Mouse (Mus musculus): Measurements from ENCODE around the gene Nudt16l1. TPM values are rescaled to one million over a fixed set of nuclear protein-coding genes. Genes with fewer than 3 reads are reported as not detected.
A peak's percentile ranks its signal among the peaks of the same experiment; 100 is the strongest.

Nudt16l1 gene
- polyA plus RNA-seq, 1 experiment from 2014 or later: 161 TPM

DNA sequence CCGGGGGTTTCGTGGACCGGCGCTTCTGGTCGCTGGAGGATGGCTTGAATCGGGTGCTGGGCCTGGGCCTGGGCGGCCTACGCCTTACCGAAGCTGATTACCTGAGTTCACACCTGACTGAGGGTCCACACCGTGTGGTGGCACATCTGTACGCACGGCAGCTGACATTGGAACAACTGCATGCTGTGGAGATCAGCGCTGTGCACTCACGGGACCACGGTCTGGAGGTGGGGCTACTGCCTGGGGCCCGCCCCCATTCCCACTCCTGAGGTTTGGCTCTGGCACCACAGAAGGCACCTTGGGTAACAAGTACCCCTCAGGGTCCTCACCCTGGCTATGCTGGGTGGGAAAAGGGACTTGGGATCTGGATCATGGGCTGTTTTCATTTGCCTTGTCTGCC, 851 bp downstream of the Nudt16l1 start:
- Histone ChIP-seq H3K27me3 (ENCODE audit: control insufficient read depth, insufficient read depth, low read length) (no peaks in the 10 kb centered on the region), H3K9ac (replicated peaks; ENCODE audit: low read depth, low read length) (peak overlapping the region; percentile 60), H3K36me3 (ENCODE audit: control insufficient read depth, insufficient read depth, low read length) (peaks cover 62% of the 10 kb centered on the region), H3K4me3 (ENCODE audit: low read depth, low read length) (peak overlapping the region; percentile 67), H3K27ac (ENCODE audit: low read length) (peak overlapping the region; percentile 75; the same call in 1 of the 2 replicates), H3K9me3 (ENCODE audit: control insufficient read depth, low read depth, low read length) (no peaks in the 10 kb centered on the region), H3K4me1 (ENCODE audit: control insufficient read depth, insufficient read depth, low read length) (peaks cover 8% of the 10 kb centered on the region; the same call in 1 of the 2 replicates), H3K4me2 (replicated peaks; ENCODE audit: low read depth, low read length) (peak overlapping the region; percentile 82)
- ATAC-seq (ENCODE audit: insufficient number of reproducible peaks, insufficient read depth, low FRiP score, low read depth): peak; percentile 53; the same call in 1 of the 2 replicates
- under 1% methylated on average over 16 of the region's 16 CpGs for WGBS

GRCm38 (mm10) chr16:4940311-4940850, 1.8 kb downstream of the Nudt16l1 start:
- H3K9me3 ChIP-seq (ENCODE audit: control insufficient read depth, low read depth, low read length): no peaks in the 10 kb centered on the region
- peaks cover 57% of the 10 kb centered on the region for H3K36me3 ChIP-seq (ENCODE audit: control insufficient read depth, insufficient read depth, low read length)
- 81% methylated on average over 10 of the region's 10 CpGs for WGBS
- H3K4me1 ChIP-seq (ENCODE audit: control insufficient read depth, insufficient read depth, low read length): peaks cover 8% of the 10 kb centered on the region; the same call in 1 of the 2 replicates
- H3K4me3 ChIP-seq (ENCODE audit: low read depth, low read length): 0 out of 2 replicates have a peak overlapping the region, but pooled peaks have one; percentile 67
- H3K9ac ChIP-seq (replicated peaks; ENCODE audit: low read depth, low read length): no peak overlapping the region
- no peak for ATAC-seq (ENCODE audit: insufficient number of reproducible peaks, insufficient read depth, low FRiP score, low read depth)
- H3K4me2 ChIP-seq (replicated peaks; ENCODE audit: low read depth, low read length): no peak overlapping the region
- no peaks in the 10 kb centered on the region for H3K27me3 ChIP-seq (ENCODE audit: control insufficient read depth, insufficient read depth, low read length)
- H3K27ac ChIP-seq (ENCODE audit: low read length): no peak overlapping the region

DNA sequence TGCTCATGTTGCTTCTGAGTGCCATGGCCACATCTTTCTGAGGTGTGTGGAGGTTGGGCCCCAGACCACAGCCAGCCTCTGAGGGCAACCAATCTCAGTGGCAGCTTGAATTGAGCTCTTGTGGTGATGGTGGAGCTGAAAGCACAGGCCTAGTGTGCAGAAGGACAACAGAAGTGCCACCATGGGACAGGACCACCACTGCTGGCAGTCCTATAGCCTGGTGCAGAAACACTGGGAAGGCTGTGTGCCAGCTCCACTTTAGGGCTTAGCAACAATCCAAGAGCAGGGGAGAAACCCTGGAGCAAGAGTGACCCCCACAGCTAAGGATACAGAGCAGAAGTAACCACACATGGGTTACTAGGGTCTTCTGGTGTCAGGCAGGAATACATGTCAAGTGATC, 2.5 kb downstream of the Nudt16l1 start:
- Histone ChIP-seq H3K9ac (replicated peaks; ENCODE audit: low read depth, low read length) (no peak overlapping the region), H3K9me3 (ENCODE audit: control insufficient read depth, low read depth, low read length) (no peaks in the 10 kb centered on the region), H3K36me3 (ENCODE audit: control insufficient read depth, insufficient read depth, low read length) (peaks cover 55% of the 10 kb centered on the region), H3K27ac (ENCODE audit: low read length) (no peak overlapping the region), H3K27me3 (ENCODE audit: control insufficient read depth, insufficient read depth, low read length) (no peaks in the 10 kb centered on the region), H3K4me3 (ENCODE audit: low read depth, low read length) (no peak overlapping the region), H3K4me1 (ENCODE audit: control insufficient read depth, insufficient read depth, low read length) (peaks cover 8% of the 10 kb centered on the region; the same call in 1 of the 2 replicates), H3K4me2 (replicated peaks; ENCODE audit: low read depth, low read length) (no peak overlapping the region)
- no peak for ATAC-seq (ENCODE audit: insufficient number of reproducible peaks, insufficient read depth, low FRiP score, low read depth)

DNA sequence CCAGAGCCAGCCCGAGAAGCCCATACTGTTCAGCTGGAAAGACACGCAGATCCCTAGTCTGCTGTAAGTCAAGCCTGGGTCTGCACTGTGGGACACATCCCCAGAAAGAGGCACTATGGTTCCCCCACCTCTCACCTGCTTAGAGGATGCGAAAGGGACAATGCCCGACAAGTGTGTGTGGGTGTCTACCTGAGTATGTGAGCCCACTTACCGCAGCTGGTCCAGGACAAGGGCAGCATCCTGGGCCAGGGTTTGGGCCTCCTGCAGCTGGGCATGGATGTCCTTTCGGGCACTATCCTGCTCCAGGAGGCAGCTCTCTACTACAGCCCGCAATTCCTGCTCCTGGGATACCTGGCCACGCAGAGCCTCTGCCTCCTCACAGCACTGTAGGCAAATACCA, 4.3 kb downstream of the Nudt16l1 start:
- Histone ChIP-seq H3K9me3 (ENCODE audit: control insufficient read depth, low read depth, low read length) (no peaks in the 10 kb centered on the region), H3K4me2 (replicated peaks; ENCODE audit: low read depth, low read length) (no peak overlapping the region), H3K4me3 (ENCODE audit: low read depth, low read length) (no peak overlapping the region), H3K36me3 (ENCODE audit: control insufficient read depth, insufficient read depth, low read length) (peaks cover 60% of the 10 kb centered on the region), H3K4me1 (ENCODE audit: control insufficient read depth, insufficient read depth, low read length) (peaks cover 8% of the 10 kb centered on the region; the same call in 1 of the 2 replicates), H3K9ac (replicated peaks; ENCODE audit: low read depth, low read length) (no peak overlapping the region), H3K27me3 (ENCODE audit: control insufficient read depth, insufficient read depth, low read length) (no peaks in the 10 kb centered on the region), H3K27ac (ENCODE audit: low read length) (no peak overlapping the region)
- 94% methylated on average over 8 of the region's 8 CpGs for WGBS
- ATAC-seq (ENCODE audit: insufficient number of reproducible peaks, insufficient read depth, low FRiP score, low read depth): no peak

- 93% methylated on average over 3 of the region's 3 CpGs for WGBS
- ATAC-seq (ENCODE audit: insufficient number of reproducible peaks, insufficient read depth, low FRiP score, low read depth): no peak
- Histone ChIP-seq H3K27me3 (ENCODE audit: control insufficient read depth, insufficient read depth, low read length) (no peaks in the 10 kb centered on the region), H3K9ac (replicated peaks; ENCODE audit: low read depth, low read length) (no peak overlapping the region), H3K4me3 (ENCODE audit: low read depth, low read length) (no peak overlapping the region), H3K4me1 (ENCODE audit: control insufficient read depth, insufficient read depth, low read length) (peaks cover 8% of the 10 kb centered on the region; the same call in 1 of the 2 replicates), H3K9me3 (ENCODE audit: control insufficient read depth, low read depth, low read length) (no peaks in the 10 kb centered on the region), H3K36me3 (ENCODE audit: control insufficient read depth, insufficient read depth, low read length) (peaks cover 65% of the 10 kb centered on the region), H3K4me2 (replicated peaks; ENCODE audit: low read depth, low read length) (no peak overlapping the region), H3K27ac (ENCODE audit: low read length) (no peak overlapping the region)
These were observed 4.9 kb downstream of the Nudt16l1 start for GRCm38 (mm10) chr16:4943431-4943830.

GRCm38 (mm10) chr16:4945415-4945814, 6.9 kb downstream of the Nudt16l1 start:
- 82% methylated on average over 4 of the region's 4 CpGs for WGBS
- Histone ChIP-seq H3K4me1 (ENCODE audit: control insufficient read depth, insufficient read depth, low read length) (no peaks in the 10 kb centered on the region), H3K9ac (replicated peaks; ENCODE audit: low read depth, low read length) (no peak overlapping the region), H3K36me3 (ENCODE audit: control insufficient read depth, insufficient read depth, low read length) (peaks cover 73% of the 10 kb centered on the region), H3K9me3 (ENCODE audit: control insufficient read depth, low read depth, low read length) (no peaks in the 10 kb centered on the region), H3K4me2 (replicated peaks; ENCODE audit: low read depth, low read length) (no peak overlapping the region), H3K4me3 (ENCODE audit: low read depth, low read length) (no peak overlapping the region), H3K27me3 (ENCODE audit: control insufficient read depth, insufficient read depth, low read length) (no peaks in the 10 kb centered on the region), H3K27ac (ENCODE audit: low read length) (no peak overlapping the region)
- no peak for ATAC-seq (ENCODE audit: insufficient number of reproducible peaks, insufficient read depth, low FRiP score, low read depth)

GRCm38 (mm10) chr16:4946155-4946554, 7.6 kb downstream of the Nudt16l1 start:
- no peak for ATAC-seq (ENCODE audit: insufficient number of reproducible peaks, insufficient read depth, low FRiP score, low read depth)
- Histone ChIP-seq H3K4me3 (ENCODE audit: low read depth, low read length) (no peak overlapping the region), H3K27me3 (ENCODE audit: control insufficient read depth, insufficient read depth, low read length) (no peaks in the 10 kb centered on the region), H3K36me3 (ENCODE audit: control insufficient read depth, insufficient read depth, low read length) (peaks cover 71% of the 10 kb centered on the region), H3K4me1 (ENCODE audit: control insufficient read depth, insufficient read depth, low read length) (no peaks in the 10 kb centered on the region), H3K27ac (ENCODE audit: low read length) (no peak overlapping the region), H3K9ac (replicated peaks; ENCODE audit: low read depth, low read length) (no peak overlapping the region), H3K9me3 (ENCODE audit: control insufficient read depth, low read depth, low read length) (no peaks in the 10 kb centered on the region), H3K4me2 (replicated peaks; ENCODE audit: low read depth, low read length) (no peak overlapping the region)
- WGBS: 79% methylated on average over 3 of the region's 3 CpGs

DNA sequence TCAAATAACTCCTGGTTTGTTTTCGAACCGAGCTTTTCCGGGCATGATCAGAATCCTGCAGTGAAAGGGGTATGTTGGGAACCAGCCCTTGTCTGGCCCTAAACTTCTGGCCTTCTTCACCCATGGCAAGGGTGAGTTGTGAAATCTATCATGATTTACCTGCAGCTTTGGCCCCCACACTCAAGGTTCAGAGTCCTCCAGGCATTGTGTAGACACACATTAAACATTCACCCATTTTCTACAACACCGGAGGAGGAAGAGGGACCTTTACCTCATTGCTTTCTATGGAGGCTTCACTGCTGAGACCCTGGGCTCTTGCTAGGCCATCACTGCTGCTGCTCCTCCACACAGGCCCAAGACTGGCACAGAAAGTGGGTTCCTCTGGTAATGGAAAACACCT, 8.8 kb downstream of the Nudt16l1 start:
- H3K4me1 ChIP-seq (ENCODE audit: control insufficient read depth, insufficient read depth, low read length): no peaks in the 10 kb centered on the region
- no peaks in the 10 kb centered on the region for H3K9me3 ChIP-seq (ENCODE audit: control insufficient read depth, low read depth, low read length)
- no peak for ATAC-seq (ENCODE audit: insufficient number of reproducible peaks, insufficient read depth, low FRiP score, low read depth)
- H3K9ac ChIP-seq (replicated peaks; ENCODE audit: low read depth, low read length): no peak overlapping the region
- no peak overlapping the region for H3K4me3 ChIP-seq (ENCODE audit: low read depth, low read length)
- H3K4me2 ChIP-seq (replicated peaks; ENCODE audit: low read depth, low read length): no peak overlapping the region
- no peaks in the 10 kb centered on the region for H3K27me3 ChIP-seq (ENCODE audit: control insufficient read depth, insufficient read depth, low read length)
- WGBS: 79% methylated on average over 4 of the region's 4 CpGs
- H3K36me3 ChIP-seq (ENCODE audit: control insufficient read depth, insufficient read depth, low read length): peaks cover 64% of the 10 kb centered on the region
- no peak overlapping the region for H3K27ac ChIP-seq (ENCODE audit: low read length)

- no peak for ATAC-seq (ENCODE audit: insufficient number of reproducible peaks, insufficient read depth, low FRiP score, low read depth)
- H3K4me1 ChIP-seq (ENCODE audit: control insufficient read depth, insufficient read depth, low read length): no peaks in the 10 kb centered on the region
- H3K27ac ChIP-seq (ENCODE audit: low read length): no peak overlapping the region
- H3K9ac ChIP-seq (replicated peaks; ENCODE audit: low read depth, low read length): no peak overlapping the region
- WGBS: 91% methylated on average over 3 of the region's 3 CpGs
- H3K4me3 ChIP-seq (ENCODE audit: low read depth, low read length): no peak overlapping the region
- H3K36me3 ChIP-seq (ENCODE audit: control insufficient read depth, insufficient read depth, low read length): peaks cover 48% of the 10 kb centered on the region
- H3K4me2 ChIP-seq (replicated peaks; ENCODE audit: low read depth, low read length): no peak overlapping the region
- no peaks in the 10 kb centered on the region for H3K27me3 ChIP-seq (ENCODE audit: control insufficient read depth, insufficient read depth, low read length)
- H3K9me3 ChIP-seq (ENCODE audit: control insufficient read depth, low read depth, low read length): no peaks in the 10 kb centered on the region
These were observed 18.0 kb downstream of the Nudt16l1 start for GRCm38 (mm10) chr16:4956609-4957008.
